Mouse (Mus musculus) kidney, postnatal 14 days (tissue): ENCODE data around the gene Olfr894.
"Not testable (repeated sequence)": the region's sequence is repeated elsewhere in the genome, so short reads cannot be mapped to it uniquely, and the experiment has no call there.

Source experiments
- DNase-seq: peaks from one replicate; pipeline ENCODE4 v3.0.0; 2022; ENCODE audit warnings: mixed read lengths

The Olfr894 gene

DNA sequence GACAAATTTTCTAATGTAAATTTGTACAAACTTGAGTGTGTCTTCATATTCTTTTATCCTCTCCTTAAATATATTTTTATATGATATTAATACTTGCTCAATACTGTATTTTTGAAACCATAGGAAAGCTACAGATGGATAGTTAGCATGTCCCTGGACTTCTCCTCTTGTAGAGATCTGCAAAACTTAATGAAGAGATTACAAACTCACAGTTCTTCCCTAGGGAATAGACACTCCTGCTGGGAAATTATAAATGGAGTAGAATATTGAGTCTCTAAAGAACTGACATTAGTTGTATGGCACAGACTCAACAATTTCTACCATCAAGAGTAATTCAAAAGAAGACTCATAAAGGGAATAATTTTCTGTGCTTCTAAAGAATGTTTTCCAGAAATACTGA, at the start of gene Olfr894:
Gene Olfr894 (plus strand): TSS at position 301 of the 400 bp plus-strand sequence.
- DNase-seq = no peak

DNA sequence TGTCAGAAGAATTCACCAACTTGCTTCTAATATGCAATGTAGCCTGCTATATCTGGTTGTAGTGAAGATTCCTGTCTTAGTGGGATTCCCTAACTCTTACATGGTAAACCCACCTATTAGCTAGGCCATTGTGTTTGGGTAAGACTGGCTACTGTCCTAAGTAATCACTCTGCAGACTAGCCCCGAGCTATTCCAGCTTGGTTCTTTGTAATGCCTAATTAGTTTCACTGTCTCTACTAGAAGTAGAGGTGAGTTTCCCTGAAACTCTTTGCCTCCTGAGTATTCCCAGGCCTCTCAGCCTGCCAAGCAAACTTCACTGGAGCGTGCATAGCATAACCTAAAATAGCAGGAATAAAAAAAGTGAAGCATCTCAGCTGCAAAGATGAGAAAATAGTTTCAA, 49.5 kb upstream of the Olfr894 start:
- not testable (repeated sequence) for DNase-seq

DNA sequence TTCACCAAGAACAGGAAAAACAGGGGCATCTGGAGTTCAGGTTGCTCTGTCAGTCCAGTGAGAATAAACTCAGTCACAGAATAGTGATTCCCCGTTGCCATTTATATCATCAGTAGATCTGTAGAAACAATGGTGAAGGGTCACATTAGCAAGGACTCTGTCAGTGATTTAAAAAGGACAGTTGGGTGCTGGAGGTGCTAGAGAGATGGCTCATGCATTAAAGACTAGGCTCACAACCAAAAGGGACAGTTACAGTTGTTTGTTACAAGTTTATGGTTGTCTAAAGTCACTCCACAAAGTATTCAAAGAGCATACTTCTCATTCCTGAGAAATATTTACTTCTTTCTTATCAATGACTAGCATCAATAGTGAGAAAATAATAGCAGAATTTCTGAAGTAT, 37.1 kb upstream of the Olfr894 start, which contains the start of gene Olfr891:
Gene Olfr891 (minus strand): TSS at position 101 of the 400 bp plus-strand sequence.
- no peak for DNase-seq

DNA sequence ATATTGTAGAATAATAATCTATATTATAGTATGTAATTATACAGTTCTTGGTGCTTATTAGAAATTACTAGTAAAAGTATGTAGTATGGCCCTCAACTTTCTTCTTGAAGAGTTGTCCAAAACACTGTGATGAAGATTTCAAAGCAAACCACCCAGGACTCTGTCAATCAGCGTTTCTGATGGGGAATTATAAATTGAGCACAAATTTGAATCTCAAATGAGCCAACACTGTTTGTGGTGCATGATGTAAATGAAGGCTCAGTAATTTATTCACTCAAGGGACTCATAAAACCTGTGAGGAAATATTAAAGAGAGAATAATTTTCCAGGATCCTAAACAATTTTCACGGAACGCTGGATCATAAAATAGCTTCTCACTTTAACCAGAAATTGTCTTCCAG, 9.8 kb upstream of the Olfr894 start, which contains the start of gene Olfr893:
Gene Olfr893 (plus strand): TSS at position 301 of the 400 bp plus-strand sequence.
- no peak for DNase-seq

DNA sequence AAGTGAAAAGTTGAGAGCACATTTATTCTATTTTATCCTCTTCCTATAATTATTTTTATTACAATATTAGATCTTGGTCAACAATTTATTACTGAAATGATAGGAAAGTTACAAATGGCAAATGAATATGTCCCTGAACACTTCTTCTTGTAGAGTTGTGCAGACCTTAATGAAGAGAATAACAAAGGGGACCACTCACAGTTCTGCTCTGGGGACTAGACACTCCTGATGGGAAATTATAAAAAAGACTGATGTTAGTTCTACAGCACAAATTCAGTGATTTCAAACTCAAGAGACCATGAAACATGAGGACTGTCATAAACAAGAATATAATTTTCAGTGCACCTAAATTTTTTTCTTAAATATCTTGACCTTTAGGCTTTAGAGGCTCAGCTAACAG, 34.6 kb downstream of the Olfr894 start, which contains the start of gene Olfr143:
Gene Olfr143 (plus strand): TSS at position 301 of the 400 bp plus-strand sequence.
- DNase-seq = no peak

DNA sequence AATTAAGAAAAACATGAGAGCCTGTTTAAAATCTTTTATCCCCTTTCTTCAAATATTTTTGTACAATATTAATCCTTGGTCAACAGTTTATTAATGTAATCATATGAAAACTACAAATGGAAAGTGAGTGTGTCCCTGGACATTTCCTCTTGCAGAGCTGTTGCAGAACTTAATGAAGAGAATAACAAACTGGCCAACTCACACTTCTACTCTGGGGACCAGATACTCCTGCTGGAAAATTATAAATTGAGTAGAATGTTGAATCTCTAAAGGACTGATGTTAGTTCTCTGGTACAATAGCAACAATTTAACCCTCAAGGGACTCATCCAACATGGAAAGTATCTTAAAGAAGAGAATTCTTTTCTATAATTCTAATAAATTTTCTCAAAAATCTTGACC, 49.7 kb downstream of the Olfr894 start, which contains the start of gene Olfr895:
Gene Olfr895 (plus strand): TSS at position 301 of the 400 bp plus-strand sequence.
- DNase-seq = no peak
